Mouse (Mus musculus): ENCODE data around the gene Rep15. TPM values are rescaled to one million over a fixed set of nuclear protein-coding genes. Genes with fewer than 3 reads are reported as not detected.

Rep15 gene
- total RNA-seq, 2 experiments from 2014 or later: 1.1 to 2.1 TPM

DNA sequence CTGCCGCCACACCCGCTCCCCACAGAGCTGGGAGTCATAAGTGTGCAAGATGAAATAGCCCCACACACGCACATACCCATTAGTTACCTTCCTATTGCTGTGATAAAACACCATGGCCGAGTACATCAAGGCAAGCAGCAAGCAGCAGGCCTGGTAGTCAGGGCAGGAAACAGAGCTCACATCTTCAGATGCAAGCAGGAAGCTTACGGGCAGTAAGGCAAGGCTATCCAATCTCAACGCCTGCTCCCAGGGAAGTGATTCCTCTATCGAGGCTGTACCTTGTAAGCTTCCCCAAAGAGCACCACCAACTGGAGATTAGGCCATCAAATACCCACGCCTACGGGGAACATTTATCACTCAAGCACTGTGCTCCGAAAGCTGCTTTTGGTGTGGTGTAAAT is 47.5 kb downstream of the Rep15 start:
- no peak overlapping the region for H3K27ac ChIP-seq
- no peak for TF ChIP-seq CTCF (conservative IDR thresholded peaks at IDR 0.05)
- no peak for DNase-seq (ENCODE audit: low spot score in 2 of 2)
- H3K4me3 ChIP-seq: no peak overlapping the region

Other genes starting within 250 kb of the Rep15 start
- gene Arntl2, start 236.5 kb upstream of the Rep15 start, total RNA-seq (2021): 10 to 100 TPM in 1 of 2 experiments, 1 to 10 TPM in 1; 9.0 to 10.4 TPM
- gene Smco2, start 182.5 kb upstream of the Rep15 start, total RNA-seq (2021): not detected
- gene Ppfibp1, start 144.1 kb upstream of the Rep15 start, total RNA-seq (2021): 10 to 100 TPM; 35.3 to 40.6 TPM
- gene 1700034J05Rik, start 78.2 kb upstream of the Rep15 start, total RNA-seq (2021): not detected
- gene Mrps35, start 10.2 kb downstream of the Rep15 start, total RNA-seq (2021): 10 to 100 TPM; 41.7 to 54.8 TPM
- gene Mansc4, start 54.4 kb downstream of the Rep15 start, total RNA-seq (2021): under 1 TPM in 1 of 2 experiments, not detected in 1; 0.77 TPM
- gene Klhl42, start 58.8 kb downstream of the Rep15 start, total RNA-seq (2021): 10 to 100 TPM; 17.3 to 19.8 TPM
- gene Pthlh, start 231.6 kb downstream of the Rep15 start, total RNA-seq (2021): 1 to 10 TPM; 1.4 to 2.0 TPM